Mouse (Mus musculus): ENCODE results near the gene Mn1.
A peak's percentile ranks its signal among the peaks of the same experiment; 100 is the strongest.

Mn1 gene

DNA sequence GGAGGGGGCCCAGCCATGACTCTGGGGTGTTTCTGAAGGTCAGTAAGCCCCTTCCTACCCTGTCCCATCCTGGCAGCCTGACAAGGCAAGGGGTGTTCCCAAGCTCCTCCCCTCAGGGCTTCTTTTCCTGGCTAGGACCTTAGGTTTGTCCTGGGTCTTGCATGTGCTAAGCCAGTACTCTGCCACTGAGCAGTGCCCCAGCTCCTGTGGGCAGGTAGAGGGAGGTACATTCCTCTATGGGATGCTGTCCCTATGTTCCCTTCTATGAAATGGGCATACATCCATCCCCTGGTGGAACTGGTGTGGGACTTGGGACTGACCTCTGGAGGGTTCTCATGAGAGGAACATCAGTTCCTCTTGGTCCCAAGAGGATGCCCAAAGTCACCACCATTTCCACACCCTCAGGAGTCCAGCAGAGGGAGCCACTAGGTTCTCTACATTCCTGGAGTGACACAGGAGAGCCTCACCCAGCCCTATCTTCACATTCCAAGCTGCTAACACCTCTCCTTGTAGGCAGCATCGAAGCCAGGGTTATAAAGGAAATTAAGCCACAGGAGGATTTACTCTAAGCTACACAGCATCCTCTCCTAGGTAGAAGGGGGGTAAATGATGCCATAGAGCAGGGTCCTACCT, 7.6 kb upstream of the Mn1 start:
- no peak for DNase-seq (ENCODE audit: low read depth)

DNA sequence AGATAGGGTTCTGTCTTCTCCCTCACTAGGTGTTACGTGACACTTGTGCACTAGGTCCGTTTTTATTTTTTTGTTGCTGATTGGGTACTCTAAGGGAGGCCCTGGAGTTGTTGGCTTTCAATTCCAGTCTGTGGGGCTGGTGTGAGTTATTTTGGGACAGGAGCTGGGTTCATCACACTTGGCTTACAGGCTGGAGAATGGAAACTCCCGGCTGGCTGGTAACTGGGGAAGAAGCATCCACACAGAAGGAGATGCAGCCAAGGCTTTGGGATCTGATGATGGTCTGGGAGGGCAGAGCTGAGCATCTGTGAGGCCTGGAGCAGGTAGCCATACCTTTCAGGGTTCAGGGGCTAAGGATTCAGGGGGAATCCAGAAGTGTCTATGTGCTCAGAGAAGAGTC, 6.5 kb upstream of the Mn1 start:
- no peak for DNase-seq (ENCODE audit: low read depth)

- peak; percentile 50 for DNase-seq (ENCODE audit: low read depth)
These were observed 3.0 kb upstream of the Mn1 start for GRCm38 (mm10) chr5:111414192-111414591.

DNA sequence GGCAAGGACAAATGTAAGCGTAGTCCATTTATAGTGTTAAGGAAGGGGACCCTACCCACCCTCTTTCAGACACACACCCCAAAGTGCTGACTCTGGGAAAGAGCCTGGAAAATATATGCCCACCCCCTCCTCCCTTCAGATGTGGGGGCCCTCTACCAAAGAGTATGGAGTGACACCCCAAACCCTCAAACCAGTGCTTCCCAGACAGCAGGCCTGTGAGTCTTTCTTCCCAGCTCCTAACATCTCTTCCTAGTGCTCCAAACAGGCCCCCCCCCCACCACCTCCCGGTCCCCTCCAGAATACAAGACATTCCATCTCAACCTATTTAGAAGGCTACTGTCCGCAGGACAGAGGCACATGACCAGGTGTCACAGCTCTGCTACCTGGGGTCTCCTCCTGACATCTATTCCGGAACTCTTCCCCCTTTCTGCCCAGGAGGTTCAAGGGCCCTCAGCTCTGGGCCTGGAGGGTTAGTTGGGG, 2.4 kb upstream of the Mn1 start:
- DNase-seq (ENCODE audit: low read depth) = no peak

GRCm38 (mm10) chr5:111415575-111415974, 1.6 kb upstream of the Mn1 start:
- DNase-seq (ENCODE audit: low read depth) = no peak

GRCm38 (mm10) chr5:111416048-111416447, 1.1 kb upstream of the Mn1 start:
- DNase-seq (ENCODE audit: low read depth) = no peak

DNA sequence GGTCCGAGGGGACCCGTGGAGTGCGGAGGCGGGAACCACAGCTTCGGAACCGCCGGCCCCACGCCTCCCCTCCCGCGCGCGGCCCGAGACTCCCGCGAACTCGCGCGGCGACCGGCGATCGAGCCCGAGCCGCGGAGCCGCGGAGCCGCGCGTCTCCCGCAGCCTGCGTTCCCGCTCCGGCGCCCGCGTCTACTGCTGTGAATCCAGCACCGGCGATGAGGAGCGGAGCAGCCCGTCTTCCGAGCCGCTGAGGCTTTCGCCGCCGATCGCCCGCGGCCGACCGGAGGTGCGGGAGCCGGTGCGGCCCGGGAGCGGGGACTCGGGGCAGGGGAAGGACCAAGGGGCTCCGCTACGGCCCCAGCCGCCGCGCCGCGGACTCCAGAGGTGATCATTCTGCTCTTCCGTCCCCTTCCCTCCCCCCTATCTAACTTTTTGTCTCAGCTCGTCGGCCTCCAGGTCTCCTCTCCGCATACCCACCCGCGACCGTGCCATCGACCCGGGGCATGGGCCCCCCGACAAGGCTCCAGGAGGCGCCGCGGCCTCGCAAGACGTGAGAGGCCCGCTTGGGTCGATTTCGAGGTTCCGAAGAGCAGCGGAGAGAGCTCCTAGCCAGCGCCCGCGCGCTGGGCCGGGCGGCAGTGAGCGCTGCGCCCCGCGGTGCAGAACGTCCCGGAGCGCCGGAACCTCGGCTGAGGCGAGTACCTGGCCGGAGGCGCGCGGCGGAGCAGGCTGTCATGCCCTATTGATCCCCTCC, 393 bp downstream of the Mn1 start:
- no peak for DNase-seq (ENCODE audit: low read depth)

DNA sequence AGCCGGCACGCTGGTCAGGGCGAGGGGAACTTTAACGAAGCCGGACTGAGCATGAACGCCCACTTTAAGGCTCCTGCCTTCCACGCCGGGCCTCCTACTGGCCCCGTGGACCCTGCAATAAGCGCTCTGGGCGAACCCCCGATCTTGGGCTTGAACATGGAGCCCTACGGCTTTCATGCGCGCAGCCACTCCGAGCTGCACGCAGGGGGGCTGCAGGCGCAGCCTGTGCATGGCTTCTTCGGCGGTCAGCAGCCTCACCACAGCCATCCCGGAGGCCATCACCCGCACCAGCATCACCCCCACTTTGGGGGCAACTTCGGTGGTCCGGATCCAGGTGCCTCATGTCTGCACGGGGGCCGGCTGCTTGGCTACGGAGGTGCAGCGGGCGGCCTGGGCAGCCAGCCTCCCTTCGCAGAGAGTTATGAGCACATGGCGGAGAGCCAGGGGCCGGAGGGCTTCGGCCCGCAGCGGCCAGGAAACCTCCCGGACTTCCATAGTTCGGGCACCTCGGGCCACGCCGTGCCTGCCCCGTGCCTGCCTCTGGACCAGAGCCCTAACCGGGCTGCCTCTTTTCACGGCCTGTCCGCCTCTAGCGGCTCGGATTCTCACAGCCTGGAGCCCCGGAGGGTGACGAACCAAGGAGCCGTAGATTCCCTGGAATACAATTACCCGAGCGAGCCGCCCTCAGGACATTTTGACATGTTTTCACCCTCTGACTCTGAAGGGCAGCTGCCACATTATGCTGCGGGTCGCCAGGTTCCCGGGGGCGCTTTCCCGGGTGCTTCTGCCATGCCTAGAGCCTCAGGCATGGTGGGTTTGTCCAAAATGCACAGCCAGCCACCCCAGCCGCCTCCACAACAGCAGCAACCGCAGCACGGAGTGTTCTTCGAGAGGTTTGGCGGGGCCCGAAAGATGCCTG, 1.3 kb downstream of the Mn1 start:
- no peak for DNase-seq (ENCODE audit: low read depth)

DNA sequence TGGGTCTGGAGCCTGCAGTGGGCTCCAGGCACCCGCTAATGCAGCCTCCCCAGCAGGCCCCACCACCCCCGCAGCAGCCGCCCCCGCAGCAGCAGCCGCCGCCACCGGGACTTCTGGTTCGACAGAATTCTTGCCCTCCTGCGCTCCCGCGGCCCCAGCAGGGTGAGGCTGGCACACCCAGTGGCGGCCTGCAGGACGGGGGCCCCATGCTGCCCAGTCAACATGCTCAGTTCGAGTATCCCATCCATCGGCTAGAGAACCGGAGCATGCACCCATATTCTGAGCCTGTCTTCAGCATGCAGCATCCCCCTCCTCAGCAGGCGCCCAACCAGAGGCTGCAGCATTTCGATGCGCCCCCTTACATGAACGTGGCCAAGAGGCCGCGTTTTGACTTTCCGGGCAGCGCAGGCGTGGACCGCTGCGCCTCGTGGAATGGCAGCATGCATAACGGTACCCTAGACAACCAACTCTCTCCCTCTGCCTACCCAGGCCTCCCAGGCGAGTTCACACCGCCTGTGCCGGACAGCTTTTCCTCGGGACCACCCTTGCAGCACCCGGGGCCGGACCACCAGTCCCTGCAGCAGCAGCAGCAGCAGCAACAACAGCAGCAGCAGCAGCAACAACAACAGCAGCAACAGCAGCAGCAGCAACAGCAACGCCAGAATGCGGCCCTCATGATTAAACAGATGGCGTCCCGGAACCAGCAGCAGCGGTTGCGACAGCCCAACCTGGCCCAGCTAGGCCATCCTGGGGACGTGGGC, 2.1 kb downstream of the Mn1 start:
- DNase-seq (ENCODE audit: low read depth) = no peak

- DNase-seq (ENCODE audit: low read depth) = no peak
These were observed 3.0 kb downstream of the Mn1 start for GRCm38 (mm10) chr5:111420011-111420691.

- no peak for DNase-seq (ENCODE audit: low read depth)
These were observed 3.7 kb downstream of the Mn1 start for GRCm38 (mm10) chr5:111420896-111421295.

DNA sequence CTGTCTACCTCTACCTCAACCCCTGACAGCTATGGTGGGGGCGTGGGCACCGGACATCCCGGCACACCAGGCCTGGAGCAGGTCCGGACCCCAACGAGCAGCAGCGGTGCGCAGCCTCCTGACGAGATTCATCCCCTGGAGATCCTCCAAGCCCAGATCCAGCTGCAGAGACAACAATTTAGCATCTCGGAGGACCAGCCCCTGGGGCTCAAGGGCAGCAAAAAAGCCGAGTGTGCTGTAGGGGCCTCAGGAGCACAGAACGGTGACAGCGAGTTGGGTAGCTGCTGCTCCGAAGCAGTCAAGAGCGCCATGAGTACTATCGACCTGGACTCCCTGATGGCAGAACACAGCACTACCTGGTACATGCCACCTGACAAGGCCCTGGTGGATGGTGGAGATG, 4.3 kb downstream of the Mn1 start:
- no peak for DNase-seq (ENCODE audit: low read depth)

DNA sequence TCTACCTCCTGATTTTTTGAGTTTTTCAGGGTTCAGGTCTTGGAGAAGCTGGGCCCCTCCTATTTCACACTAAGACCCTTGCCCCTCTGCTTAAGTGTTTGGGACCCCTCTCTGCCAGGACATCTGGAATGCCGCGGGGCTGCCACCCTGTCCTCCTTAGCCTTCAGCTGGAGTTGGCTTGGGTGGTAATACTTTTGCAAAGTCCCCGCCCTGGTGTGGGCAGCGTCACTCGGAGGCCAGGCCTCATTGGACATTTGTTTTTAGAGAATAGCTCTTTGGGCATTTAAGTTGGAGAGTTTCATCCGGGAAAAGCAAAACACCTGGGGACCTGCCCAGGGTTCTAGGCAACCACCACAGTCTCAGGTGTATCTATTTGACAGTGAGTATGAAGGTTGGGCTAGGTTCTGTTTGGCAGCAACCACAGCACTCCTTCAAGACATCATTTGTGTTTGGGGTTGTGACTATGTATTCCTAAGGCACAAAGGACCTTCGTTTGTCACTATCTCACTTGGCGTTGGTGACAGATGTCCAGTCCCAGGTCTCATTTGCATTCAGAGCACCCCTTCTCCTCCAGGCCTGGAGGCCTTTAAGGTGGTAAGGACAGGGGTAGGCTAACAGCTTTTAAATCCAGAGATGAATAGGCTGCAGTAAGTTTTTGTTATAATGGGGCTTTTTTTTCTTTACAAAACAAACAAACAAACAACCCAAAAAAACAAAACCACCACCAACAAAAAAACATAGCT, 5.1 kb downstream of the Mn1 start:
- no peak for DNase-seq (ENCODE audit: low read depth)

- DNase-seq (ENCODE audit: low read depth) = no peak
These were observed 5.8 kb downstream of the Mn1 start for GRCm38 (mm10) chr5:111423011-111423410.

DNA sequence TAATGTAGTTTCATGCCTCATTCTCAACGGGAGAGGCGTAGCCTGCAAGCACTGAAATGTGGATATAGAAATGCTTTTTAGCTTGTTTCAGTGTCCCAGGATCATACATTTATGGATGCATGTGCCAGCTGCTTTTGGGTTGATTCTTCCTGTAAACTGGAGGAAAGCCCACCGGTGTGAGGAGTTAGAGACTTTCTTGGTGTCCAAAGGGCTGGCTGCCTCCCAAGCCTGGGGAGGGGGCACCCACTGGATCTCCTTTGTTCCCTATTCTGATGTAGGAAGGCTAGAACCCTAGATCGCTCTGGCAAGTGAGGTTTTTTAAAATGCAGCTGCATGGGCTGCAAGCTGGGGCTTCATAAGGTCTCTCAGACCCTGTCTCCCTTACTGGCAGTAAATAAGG, 6.5 kb downstream of the Mn1 start:
- no peak for DNase-seq (ENCODE audit: low read depth)

- no peak for DNase-seq (ENCODE audit: low read depth)
These were observed 8.7 kb downstream of the Mn1 start for GRCm38 (mm10) chr5:111425813-111426212.

- DNase-seq (ENCODE audit: low read depth) = no peak
These were observed 9.1 kb downstream of the Mn1 start for GRCm38 (mm10) chr5:111426249-111426648.

DNA sequence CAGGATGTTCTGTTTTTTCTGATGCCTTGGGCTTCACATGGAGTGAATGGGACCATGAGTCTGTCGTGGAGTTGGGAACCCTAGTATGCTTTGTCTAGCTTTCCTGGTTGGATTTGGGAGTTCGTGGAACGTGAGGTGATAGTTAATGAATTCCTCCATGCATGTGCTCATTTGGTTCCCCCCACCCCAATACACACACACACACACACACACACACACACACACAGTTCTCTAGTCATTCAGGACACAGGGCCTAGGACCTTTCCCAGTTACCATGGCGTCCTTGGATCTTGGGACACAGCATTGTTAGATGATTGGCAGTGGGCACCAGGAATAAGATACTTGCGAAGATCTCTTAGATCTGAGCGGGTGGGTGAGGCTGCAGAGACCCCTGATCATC, 11.7 kb downstream of the Mn1 start:
- DNase-seq (ENCODE audit: low read depth) = no peak

DNA sequence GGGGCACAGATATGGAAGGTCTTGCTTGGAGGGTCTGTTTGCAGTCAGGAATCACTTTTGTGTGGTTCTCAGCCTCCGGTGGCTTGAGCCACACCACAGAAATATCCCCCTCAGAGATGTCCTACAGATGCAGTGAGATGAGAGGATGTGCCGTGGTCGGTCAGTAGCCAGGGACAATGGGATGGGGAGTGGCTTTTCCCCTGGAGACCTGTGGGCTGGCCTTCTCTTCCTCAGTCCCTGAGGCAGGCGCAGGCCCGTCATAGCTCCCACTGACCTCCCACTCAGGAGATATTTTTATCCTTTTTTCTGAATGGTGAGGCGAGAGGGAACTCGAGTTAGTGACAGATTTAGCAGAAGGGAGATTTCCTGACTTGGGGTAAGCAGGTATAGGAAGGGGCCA, 12.6 kb downstream of the Mn1 start:
- DNase-seq (ENCODE audit: low read depth) = no peak

- no peak for DNase-seq (ENCODE audit: low read depth)
These were observed 14.0 kb downstream of the Mn1 start for GRCm38 (mm10) chr5:111431007-111431730.

Measured in c-Kit-positive CD71-negative TER-119-negative erythroid progenitor cells, embryonic 14.5 days (primary cell).